Mouse (Mus musculus): ENCODE measurements around the gene Sdccag8.

Gene Sdccag8

DNA sequence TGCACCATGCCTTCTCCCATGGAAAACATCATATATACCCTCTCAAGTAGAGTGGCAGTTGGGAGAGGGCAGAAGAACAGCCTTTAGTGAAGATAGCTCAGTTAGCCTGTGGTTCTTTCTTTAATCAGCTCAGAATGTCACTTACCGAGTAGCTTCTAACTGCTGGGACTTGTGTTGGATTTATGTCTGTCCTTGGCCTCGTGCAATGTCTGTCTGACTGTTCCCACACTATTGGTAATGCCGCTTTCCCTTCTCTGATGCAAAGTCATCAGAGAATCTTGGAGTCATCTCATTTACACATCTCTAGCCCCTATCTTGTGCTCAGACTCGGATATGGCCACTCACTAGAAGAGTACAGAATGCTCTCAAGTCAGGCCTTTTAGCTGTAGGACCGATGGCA lies 128.7 kb downstream of the Sdccag8 start:
- no peak for DNase-seq (ENCODE audit: low spot score in 2 of 2)

DNA sequence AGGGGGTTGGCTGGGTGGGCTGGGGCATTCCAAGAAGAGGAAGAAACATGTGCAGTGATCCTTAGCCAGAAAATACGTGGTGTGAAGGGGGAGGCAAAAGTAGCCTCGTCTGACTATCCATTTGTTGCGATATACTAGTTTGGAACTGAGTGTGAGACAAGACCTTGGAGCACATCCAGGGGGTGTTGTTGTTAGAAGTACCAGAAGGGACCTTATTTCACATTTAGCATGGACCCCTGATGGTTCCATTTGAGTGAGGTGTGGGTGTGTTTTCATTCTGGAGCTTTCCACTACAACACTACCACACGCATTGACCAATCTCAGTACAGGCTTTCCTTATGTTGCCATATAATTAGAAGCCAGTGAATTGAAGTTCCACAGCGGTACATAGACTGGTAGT lies 129.5 kb downstream of the Sdccag8 start:
- DNase-seq (ENCODE audit: low spot score in 2 of 2) = no peak

- no peak for DNase-seq (ENCODE audit: low spot score in 2 of 2)
Observed at GRCm38 (mm10) chr1:176944458-176945174, 130.2 kb downstream of the Sdccag8 start.

- DNase-seq (ENCODE audit: low spot score in 2 of 2) = no peak
Observed at GRCm38 (mm10) chr1:176945175-176945540, 130.7 kb downstream of the Sdccag8 start.

DNA sequence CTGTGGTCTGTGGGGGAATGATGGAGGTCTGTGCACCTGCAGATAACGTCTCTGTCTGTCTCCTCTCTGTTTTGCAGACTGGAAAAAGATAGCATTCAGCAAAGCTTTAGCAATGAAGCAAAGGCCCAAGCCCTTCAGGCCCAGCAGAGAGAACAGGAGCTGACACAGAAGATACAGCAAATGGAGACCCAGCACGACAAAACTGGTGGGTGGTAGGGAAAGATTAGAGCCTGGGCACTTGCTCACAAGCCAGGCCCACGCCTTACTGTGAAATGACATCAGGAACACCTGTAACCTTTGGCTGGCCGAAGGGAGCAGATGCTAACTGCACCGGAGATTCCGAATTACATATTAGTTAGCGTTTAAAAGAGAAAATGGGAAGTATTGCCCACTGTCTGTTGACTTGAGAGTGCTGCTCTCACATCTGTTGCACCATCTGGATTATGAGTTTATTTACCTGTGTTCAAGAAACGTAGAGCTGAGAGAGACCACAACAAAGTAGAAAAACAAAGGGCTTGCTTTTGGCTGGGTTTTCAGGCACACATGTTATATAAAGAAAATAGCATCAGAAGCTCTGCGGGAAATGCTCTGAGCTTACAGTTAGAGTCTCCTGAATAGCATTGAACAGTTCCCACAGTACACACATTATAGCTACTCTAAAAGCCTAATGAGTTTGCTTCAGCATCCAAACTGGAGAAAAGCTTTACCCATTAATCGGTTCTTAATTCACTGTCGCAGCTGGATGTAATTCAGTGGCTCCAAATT lies 131.8 kb downstream of the Sdccag8 start:
- DNase-seq (ENCODE audit: low spot score in 2 of 2) = no peak

- DNase-seq (ENCODE audit: low spot score in 2 of 2) = no peak
Observed at GRCm38 (mm10) chr1:176946796-176947181, 132.3 kb downstream of the Sdccag8 start.

- no peak for DNase-seq (ENCODE audit: low spot score in 2 of 2)
Observed at GRCm38 (mm10) chr1:176948861-176949260, 134.4 kb downstream of the Sdccag8 start.

DNA sequence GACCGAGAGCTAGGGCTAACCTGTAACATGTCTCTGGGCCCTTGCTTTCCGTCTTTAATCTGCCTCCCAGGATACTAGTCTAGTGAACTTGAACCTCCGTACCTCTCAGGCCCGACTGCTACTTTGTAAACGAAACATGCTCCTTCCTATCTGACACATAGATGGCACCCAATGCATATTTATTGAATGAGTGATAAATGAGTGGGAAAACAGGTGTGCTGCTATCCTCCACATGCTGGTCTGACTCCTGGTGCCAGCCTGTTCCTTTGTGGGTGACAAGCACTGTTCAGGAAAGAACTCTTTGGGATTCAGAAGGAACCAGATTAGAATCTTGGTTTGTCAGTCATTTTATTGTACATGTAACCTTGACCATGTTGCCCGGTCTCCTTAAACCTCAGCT lies 134.9 kb downstream of the Sdccag8 start:
- no peak for DNase-seq (ENCODE audit: low spot score in 2 of 2)

DNA sequence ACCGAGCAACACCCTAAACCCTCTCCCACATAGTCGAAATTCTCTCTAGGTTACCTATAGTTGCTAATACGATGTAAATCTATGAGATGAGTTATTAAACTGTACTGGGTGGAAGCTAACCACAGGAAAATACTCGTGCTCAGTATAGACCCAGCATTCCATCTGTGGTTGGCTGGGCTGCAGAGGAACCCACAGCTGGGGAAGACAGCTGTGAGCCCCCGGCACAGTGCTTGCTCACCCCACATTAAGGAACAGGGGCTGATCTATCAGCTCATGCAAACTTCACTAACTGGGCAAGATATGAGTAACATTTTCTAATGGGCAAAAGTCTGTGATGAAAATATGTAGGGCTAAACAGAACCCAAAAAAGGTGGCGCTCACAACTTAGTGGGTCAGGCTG lies 135.6 kb downstream of the Sdccag8 start:
- no peak for DNase-seq (ENCODE audit: low spot score in 2 of 2)

DNA sequence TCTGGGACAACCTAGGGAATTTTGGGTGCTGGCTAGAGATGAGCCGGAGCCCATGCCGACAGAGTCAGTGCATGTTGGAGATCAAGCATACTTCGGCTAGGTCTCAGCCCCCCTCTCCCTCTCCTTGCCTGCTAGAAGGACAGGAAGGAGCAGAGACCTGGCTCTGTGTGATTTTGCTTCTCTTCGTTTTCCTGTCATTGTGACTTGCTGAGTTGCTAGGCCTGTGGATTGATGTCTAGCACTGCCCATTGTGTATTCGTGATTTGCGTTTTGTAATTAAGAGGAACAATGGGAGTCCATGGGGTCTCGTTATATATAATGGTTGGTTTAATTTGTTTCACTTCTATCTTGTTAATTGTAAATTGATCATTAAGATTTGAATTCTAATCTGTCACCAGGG lies 137.4 kb downstream of the Sdccag8 start:
- no peak for DNase-seq (ENCODE audit: low spot score in 2 of 2)

- DNase-seq (ENCODE audit: low spot score in 2 of 2) = no peak
Observed at GRCm38 (mm10) chr1:176958311-176958710, 143.9 kb downstream of the Sdccag8 start.

DNA sequence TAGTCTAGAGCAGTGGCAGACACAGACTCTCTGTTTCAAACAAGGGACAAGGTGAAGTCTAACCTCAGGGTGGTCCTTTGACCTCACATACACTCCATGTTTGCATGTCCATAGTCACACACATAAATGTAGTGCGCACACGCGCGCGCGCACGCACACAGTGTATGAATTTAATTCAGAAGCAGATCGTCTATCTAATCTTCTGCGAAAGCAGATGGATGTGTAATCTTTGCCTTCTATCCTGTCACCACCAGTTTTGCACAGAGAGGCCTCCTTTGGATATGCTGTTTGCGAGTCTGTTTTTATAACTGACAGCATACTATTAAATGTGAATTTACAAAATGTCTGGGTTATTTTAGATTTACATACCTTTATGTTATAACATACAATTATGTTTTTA lies 147.3 kb downstream of the Sdccag8 start:
- DNase-seq (ENCODE audit: low spot score in 2 of 2) = no peak

DNA sequence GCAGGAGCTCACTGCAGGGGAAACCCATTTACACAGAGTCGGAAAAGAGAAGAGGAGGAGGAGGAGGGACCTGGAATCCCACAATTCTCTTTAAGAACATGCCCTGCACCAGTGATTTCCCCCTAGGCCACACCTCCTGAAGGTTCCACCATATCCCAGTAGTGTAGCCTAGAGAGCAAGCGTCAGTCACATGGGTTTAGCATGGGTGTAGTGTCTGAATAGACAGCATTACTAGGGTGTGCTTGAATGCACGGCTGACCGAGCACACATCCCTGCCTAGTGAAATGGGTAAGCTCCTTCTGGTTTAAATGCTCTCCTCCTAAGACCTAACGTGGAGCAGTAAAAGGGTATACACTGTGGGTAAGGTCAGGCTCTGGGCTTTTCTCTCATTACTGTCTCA lies 148.4 kb downstream of the Sdccag8 start:
- no peak for DNase-seq (ENCODE audit: low spot score in 2 of 2)

DNA sequence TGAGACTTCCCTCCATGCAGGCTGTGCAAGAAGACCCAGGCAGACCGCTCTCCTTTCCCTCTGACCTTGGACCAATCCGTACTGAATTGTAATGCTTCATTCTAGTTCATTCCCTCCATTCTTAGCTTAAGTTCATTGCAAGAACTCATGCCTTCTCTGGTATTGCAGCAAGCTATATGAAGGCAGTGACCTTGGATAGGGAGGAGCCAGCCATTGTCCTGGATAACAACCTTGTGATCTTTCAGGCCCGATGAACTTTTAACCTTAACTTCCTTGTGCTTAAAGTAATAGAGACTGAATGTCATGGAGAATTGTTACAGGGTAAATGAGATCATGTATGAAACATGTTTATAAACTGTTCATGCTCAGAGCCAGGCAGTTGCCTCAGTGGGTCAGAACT lies 152.8 kb downstream of the Sdccag8 start:
- no peak for DNase-seq (ENCODE audit: low spot score in 2 of 2)

GRCm38 (mm10) chr1:176970635-176971478 lies 156.4 kb downstream of the Sdccag8 start:
- DNase-seq (ENCODE audit: low spot score in 2 of 2) = no peak

DNA sequence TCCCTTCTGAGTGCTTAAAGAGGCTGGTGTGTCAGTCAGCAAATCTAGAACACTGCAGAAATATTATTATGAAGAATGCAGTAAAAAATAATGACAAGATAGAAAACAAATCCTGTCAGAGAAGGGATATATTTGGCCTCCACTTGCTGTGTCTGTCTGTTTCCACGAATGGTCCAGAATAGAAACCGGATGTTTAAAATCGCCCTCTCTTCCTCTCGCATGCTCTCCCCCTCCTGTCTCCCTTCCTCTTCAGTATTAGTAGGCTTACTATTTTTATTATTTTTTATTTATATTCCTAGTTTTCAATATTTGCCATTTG lies 157.0 kb downstream of the Sdccag8 start:
- DNase-seq (ENCODE audit: low spot score in 2 of 2) = no peak

- DNase-seq (ENCODE audit: low spot score in 2 of 2) = no peak
Observed at GRCm38 (mm10) chr1:176973356-176974088, 159.1 kb downstream of the Sdccag8 start.

GRCm38 (mm10) chr1:176979235-176979634 lies 164.8 kb downstream of the Sdccag8 start:
- DNase-seq (ENCODE audit: low spot score in 2 of 2) = no peak

GRCm38 (mm10) chr1:176980140-176980539 lies 165.7 kb downstream of the Sdccag8 start:
- no peak for DNase-seq (ENCODE audit: low spot score in 2 of 2)

DNA sequence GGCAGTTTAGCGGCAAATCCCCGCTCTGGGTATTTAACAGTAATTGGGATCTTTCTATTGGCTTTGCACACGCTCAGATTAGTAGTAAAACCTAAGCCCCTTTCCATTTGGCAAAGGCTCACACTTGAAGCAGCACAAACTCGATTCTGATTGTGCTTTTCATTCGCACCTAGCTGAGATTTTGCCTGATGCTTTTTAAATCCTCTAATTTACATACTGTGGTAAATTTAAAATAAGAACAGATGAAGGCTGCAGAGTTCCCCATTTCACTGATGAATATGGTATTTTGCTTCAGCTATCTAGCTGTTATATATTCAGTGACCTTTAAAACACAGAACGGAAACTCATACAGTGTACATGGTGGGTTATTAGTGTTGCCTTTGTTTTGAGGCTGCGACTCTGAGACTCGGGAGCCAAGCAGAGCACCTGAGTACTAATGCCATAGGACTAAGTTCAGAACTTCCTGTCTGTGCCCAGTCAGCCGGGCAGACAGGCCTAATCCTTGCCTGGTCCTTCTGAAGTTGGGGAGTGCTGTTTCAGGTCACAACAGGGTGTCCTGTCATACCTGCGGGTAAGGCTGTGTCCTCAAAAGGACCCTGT lies 166.4 kb downstream of the Sdccag8 start:
- DNase-seq (ENCODE audit: low spot score in 2 of 2) = no peak

DNA sequence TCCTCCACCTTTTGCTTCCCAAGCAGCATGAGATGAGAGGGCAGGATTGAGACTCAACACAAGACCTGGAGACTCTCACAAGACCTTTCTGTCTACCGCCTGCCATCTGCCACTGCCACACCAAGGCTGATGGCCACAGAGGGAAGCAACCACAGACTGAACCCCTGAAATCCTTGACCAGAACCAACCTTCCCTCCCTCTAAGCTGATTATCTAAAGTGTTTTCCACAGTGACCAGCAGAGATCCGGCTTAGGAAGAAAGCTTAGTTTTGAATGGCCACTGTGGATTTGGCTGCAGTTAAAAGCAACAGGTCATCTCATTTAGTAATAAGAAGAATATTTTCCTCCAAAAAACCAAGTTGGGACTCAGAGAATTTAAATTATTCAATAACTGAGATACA lies 167.1 kb downstream of the Sdccag8 start:
- DNase-seq (ENCODE audit: low spot score in 2 of 2) = no peak

DNA sequence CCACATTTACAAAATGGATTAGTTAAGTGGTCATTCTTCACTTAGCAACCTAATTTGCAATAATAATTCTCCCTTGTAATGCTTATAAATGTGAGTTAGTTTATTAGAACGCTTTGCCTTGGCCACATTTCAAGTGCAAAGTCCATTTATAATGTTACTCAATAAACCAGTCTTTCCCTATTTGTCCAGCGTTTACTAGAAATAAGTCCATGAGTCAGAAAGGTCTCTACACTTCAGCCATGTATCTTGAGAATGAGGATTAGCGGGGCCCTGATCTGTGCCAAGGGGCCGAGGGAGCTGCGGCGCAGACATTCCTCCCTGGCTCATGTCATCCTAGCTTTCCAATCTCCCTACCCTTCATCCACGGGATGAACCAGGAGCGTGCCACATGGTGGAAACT lies 168.2 kb downstream of the Sdccag8 start:
- no peak for DNase-seq (ENCODE audit: low spot score in 2 of 2)

Measured in heart, adult 9 months (tissue).